Mouse (Mus musculus) retina, embryonic 14.5 days (tissue): Measurements from ENCODE around the gene Fos.

ENCODE experiments used
- DNase-seq: peaks from one replicate; pipeline ENCODE4 v3.0.0-alpha.2; 2015; ENCODE audit warnings: low spot score

Fos gene

GRCm38 (mm10) chr12:85523421-85524192, 49.9 kb downstream of the Fos start:
- peak; percentile 60 for DNase-seq

DNA sequence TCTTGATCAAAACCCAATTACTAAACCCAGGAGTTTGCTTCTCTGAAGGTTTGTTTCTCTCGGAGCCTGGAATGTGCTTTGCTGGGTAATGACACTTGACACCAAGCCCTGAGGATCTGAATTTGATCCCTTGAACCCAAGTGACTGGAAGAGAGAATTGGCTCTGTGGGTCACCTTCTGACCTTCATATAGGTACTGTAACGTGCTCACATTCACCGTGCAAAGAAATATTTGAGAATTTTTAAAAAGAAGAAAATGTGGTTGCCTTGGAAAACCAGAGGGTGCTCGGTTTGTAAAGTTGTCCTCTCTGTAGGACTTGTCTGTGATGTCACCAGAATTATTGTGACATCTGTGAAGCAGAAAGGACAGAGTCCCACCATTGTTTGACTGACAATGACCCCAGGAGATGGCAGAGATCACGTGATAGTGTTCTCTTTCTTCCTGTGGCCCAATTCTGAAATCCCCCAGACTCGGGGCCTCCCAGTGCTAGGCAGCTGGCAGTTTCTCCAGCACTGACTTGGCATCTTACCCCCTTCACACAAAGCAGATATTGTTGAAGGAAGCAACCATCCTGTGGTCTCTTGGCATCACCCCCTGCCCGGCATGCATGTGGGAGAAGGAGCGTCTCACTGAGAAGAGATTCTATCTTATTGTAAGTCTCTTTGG, 50.6 kb downstream of the Fos start:
- peak; percentile 67 for DNase-seq

- peak; percentile 22 for DNase-seq
Observed at GRCm38 (mm10) chr12:85524859-85525495, 51.3 kb downstream of the Fos start.
